In the genomic region with DNA sequence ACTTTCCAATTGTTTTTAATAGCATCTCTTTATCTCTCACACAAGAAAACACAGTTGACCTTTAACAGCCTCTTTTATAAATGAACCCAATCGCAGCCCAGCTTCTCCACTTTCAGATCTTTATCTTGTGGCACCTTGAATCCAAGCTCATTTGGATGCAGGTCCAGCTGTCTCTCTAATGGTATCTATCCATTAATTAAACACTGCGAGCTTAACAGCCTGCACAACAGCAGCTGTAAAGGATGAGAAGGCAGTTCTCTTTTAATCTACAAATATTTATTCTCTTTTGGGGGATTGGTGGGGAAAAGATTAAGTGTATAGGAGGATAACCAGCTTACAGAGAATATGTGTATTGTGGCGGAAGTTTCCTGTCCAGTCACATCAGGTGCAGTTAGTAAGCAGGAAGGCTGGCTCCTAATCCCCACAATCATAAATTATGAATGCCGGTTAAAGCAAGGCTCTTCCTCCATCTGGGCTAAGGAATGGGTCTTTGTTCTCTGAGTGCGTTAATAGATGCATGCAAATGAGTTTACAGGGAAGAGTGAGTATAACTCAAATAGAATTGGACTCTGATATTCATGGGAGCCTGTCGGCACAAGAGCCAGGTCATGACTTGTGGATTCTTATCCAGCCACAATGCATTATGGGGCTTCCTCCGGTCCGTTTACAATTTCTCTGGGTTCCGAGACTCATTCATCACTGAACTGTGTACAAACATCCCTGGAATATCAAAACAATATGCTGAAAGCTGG, we compare ENCODE assay signal across 12 mouse cellular contexts.
A peak's percentile ranks its signal among the peaks of the same experiment; 100 is the strongest.
DNase-seq lines count a peak whose midpoint lies in the region; ATAC-seq and TF ChIP-seq lines count a peak whose summit lies in the region.
"Had no signal": no experiment of that assay in that cellular context is flagged by ENCODE, and none has a peak within 500 bp of the region (broad histone marks: within the 10 kb centered on the region; RNA-seq: fewer than 3 reads in every experiment).

No protein-coding gene starts in this region.

- H3K4me2 ChIP-seq in stomach, embryonic 16.5 days (ENCODE audit: low read depth, low read length) = no peak overlapping the region
- H3K4me2 ChIP-seq in stomach, postnatal 0 days (replicated peaks; ENCODE audit: low read depth) = no peak overlapping the region
- H3K4me2 ChIP-seq in hindbrain, embryonic 13.5 days = peak overlapping the region; percentile 44

- 0 out of 2 replicates have a peak, but pooled peaks have one; percentile 13 for ATAC-seq in stomach, embryonic 16.5 days (ENCODE audit: insufficient read depth, low FRiP score)
- no peak for ATAC-seq in stomach, postnatal 0 days (ENCODE audit: low FRiP score, low TSS enrichment)
- peak; percentile 87 for ATAC-seq in hindbrain, embryonic 13.5 days (ENCODE audit: low FRiP score)

- 0 out of 2 replicates have a peak, but pooled peaks cover 3% of the 10 kb centered on the region for H3K4me1 ChIP-seq in stomach, embryonic 16.5 days (ENCODE audit: control insufficient read depth, insufficient read depth, low read length)
- H3K4me1 ChIP-seq in stomach, postnatal 0 days (replicated peaks; ENCODE audit: control insufficient read depth, insufficient read depth) = no peaks in the 10 kb centered on the region
- H3K4me1 ChIP-seq in hindbrain, embryonic 13.5 days (replicated peaks) = peaks cover 26% of the 10 kb centered on the region
- H3K4me1 ChIP-seq in midbrain, embryonic 10.5 days = peaks cover 22% of the 10 kb centered on the region

- DNase-seq in stomach, postnatal 0 days (ENCODE audit: low spot score) = no peak
- no peak for DNase-seq in midbrain, embryonic 10.5 days (ENCODE audit: low spot score)
- DNase-seq in MN1 (ENCODE audit: low spot score) = no peak
- DNase-seq in c-Kit-positive CD71-positive TER-119-positive erythroid progenitor cells, embryonic 14.5 days (ENCODE audit: low spot score) = no peak
- no peak for DNase-seq in layer of hippocampus, postnatal 14 days (ENCODE audit: low spot score in 2 of 2)
- DNase-seq: cerebellum, postnatal 25 days; thymus, postnatal 14 days had no signal

- WGBS in stomach, embryonic 16.5 days = 23% methylated on average over 9 of the region's 9 CpGs
- WGBS in stomach, postnatal 0 days = 24% methylated on average over 9 of the region's 9 CpGs
- WGBS in hindbrain, embryonic 13.5 days = 24% methylated on average over 9 of the region's 9 CpGs
- WGBS in midbrain, embryonic 10.5 days = 72% methylated on average over 9 of the region's 9 CpGs

- H3K36me3 ChIP-seq in stomach, embryonic 16.5 days (ENCODE audit: control insufficient read depth, insufficient read depth, low read length) = no peaks in the 10 kb centered on the region
- no peaks in the 10 kb centered on the region for H3K36me3 ChIP-seq in stomach, postnatal 0 days (ENCODE audit: control insufficient read depth, insufficient read depth, low read length)
- no peaks in the 10 kb centered on the region for H3K36me3 ChIP-seq in hindbrain, embryonic 13.5 days
- no peaks in the 10 kb centered on the region for H3K36me3 ChIP-seq in midbrain, embryonic 10.5 days

- no peak overlapping the region for H3K4me3 ChIP-seq in stomach, embryonic 16.5 days (replicated peaks; ENCODE audit: low read length)
- H3K4me3 ChIP-seq in stomach, postnatal 0 days (ENCODE audit: low read depth, low read length) = no peak overlapping the region
- H3K4me3 ChIP-seq in hindbrain, embryonic 13.5 days = peak overlapping the region; percentile 6; the same call in 1 of the 2 replicates
- H3K4me3 ChIP-seq in midbrain, embryonic 10.5 days = no peak overlapping the region
- H3K4me3 ChIP-seq: erythroblast, embryonic 14.5 days; left cerebral cortex, adult 2 months had no signal

- TF ChIP-seq EP300 in stomach, postnatal 0 days (optimal IDR thresholded peaks at IDR 0.05) = no peak

- H3K9me3 ChIP-seq in stomach, embryonic 16.5 days (replicated peaks; ENCODE audit: control insufficient read depth, low read length) = no peaks in the 10 kb centered on the region
- H3K9me3 ChIP-seq in stomach, postnatal 0 days (ENCODE audit: control insufficient read depth, low read length) = no peaks in the 10 kb centered on the region
- no peaks in the 10 kb centered on the region for H3K9me3 ChIP-seq in hindbrain, embryonic 13.5 days
- no peaks in the 10 kb centered on the region for H3K9me3 ChIP-seq in midbrain, embryonic 10.5 days (replicated peaks)

- no peak for TF ChIP-seq CTCF in stomach, postnatal 0 days (IDR thresholded peaks at IDR 0.05; ENCODE audit: low read depth)

- no peaks in the 10 kb centered on the region for H3K27me3 ChIP-seq in stomach, embryonic 16.5 days (ENCODE audit: control insufficient read depth, insufficient read depth, low read length)
- H3K27me3 ChIP-seq in stomach, postnatal 0 days (ENCODE audit: control insufficient read depth, insufficient read depth, low read length) = no peaks in the 10 kb centered on the region
- H3K27me3 ChIP-seq in hindbrain, embryonic 13.5 days = no peaks in the 10 kb centered on the region
- H3K27me3 ChIP-seq in midbrain, embryonic 10.5 days (ENCODE audit: low read depth, poor library complexity, severe bottlenecking) = no peaks in the 10 kb centered on the region

- no peak overlapping the region for H3K9ac ChIP-seq in stomach, embryonic 16.5 days (ENCODE audit: low read length)
- no peak overlapping the region for H3K9ac ChIP-seq in stomach, postnatal 0 days (ENCODE audit: low read length)
- H3K9ac ChIP-seq in hindbrain, embryonic 13.5 days = peak overlapping the region; percentile 25
- H3K9ac ChIP-seq: liver, embryonic 14.5 days had no signal

- no peak overlapping the region for H3K27ac ChIP-seq in stomach, embryonic 16.5 days (ENCODE audit: low read length)
- no peak overlapping the region for H3K27ac ChIP-seq in stomach, postnatal 0 days (replicated peaks)
- peak overlapping the region; percentile 83 for H3K27ac ChIP-seq in hindbrain, embryonic 13.5 days
- H3K27ac ChIP-seq in midbrain, embryonic 10.5 days (replicated peaks) = 0 out of 2 replicates have a peak overlapping the region, but pooled peaks have one; percentile 20
- H3K27ac ChIP-seq: left cerebral cortex, adult 2 months; liver, embryonic 14.5 days had no signal

Comparison
In these comparisons a context has a peak if more than half of its experiments do, and no peak if none do; other contexts are left out.
1. H3K27ac ChIP-seq: peak in hindbrain, embryonic 13.5 days (single experiment) and midbrain, embryonic 10.5 days (single experiment); none in stomach, embryonic 16.5 days (single experiment) and stomach, postnatal 0 days (single experiment).